Mouse (Mus musculus) C2C12 (cell line): ENCODE data around the gene Bysl. TPM values are rescaled to one million over a fixed set of nuclear protein-coding genes. Genes with fewer than 3 reads are reported as not detected.

Experiments used
- H3K27me3 ChIP-seq: one replicate; pipeline ENCODE4 v1.6.1; 2011; ENCODE audit not compliant: control insufficient read depth, insufficient read depth, insufficient read length
- H3K36me3 ChIP-seq: one replicate; pipeline ENCODE4 v1.6.1; 2011; ENCODE audit not compliant: control insufficient read depth, insufficient read depth
- H3K4me3 ChIP-seq: one replicate; pipeline ENCODE4 v1.5.1; 2011; ENCODE audit warnings: mild to moderate bottlenecking, control low read depth; ENCODE audit not compliant: poor library complexity, insufficient read depth, severe bottlenecking
- H3K79me2 ChIP-seq: one replicate; pipeline ENCODE4 v1.6.1; 2011; ENCODE audit not compliant: control insufficient read depth, insufficient read depth
- H3K79me3 ChIP-seq: one replicate; pipeline ENCODE4 v1.6.1; 2011; ENCODE audit warnings: low read depth, control low read depth
- H3ac ChIP-seq: one replicate; pipeline ENCODE3; 2011; ENCODE audit warnings: low read depth; ENCODE audit not compliant: control insufficient read depth, insufficient read length
- CEBPB ChIP-seq: IDR thresholded peaks from one replicate; pipeline ENCODE4 v1.6.1; 2011; ENCODE audit warnings: low read depth, mild to moderate bottlenecking, control low read depth, moderate library complexity
- CTCF ChIP-seq: IDR thresholded peaks from one replicate; pipeline ENCODE4 v1.5.1; 2011; ENCODE audit not compliant: control insufficient read depth, insufficient read depth, insufficient read length
- FOSL1 ChIP-seq: IDR thresholded peaks from one replicate; pipeline ENCODE4 v1.8.0; 2011; ENCODE audit warnings: mild to moderate bottlenecking, low read length; ENCODE audit not compliant: poor library complexity, insufficient read depth, severe bottlenecking
- MAX ChIP-seq: IDR thresholded peaks from one replicate; pipeline ENCODE4 v1.6.1; 2011; ENCODE audit warnings: mild to moderate bottlenecking, control low read depth
- MYOD1 ChIP-seq: IDR thresholded peaks from one replicate; pipeline ENCODE4 v1.6.1; 2011; ENCODE audit warnings: low read depth; ENCODE audit not compliant: control insufficient read depth, insufficient read length
- MYOG ChIP-seq: IDR thresholded peaks from one replicate; pipeline ENCODE4 v1.6.1; 2011; ENCODE audit not compliant: control insufficient read depth, insufficient read length; ENCODE audit errors: extremely low read depth
- USF1 ChIP-seq: IDR thresholded peaks from one replicate; pipeline ENCODE4 v1.6.1; 2011; ENCODE audit warnings: low read depth, mild to moderate bottlenecking, control low read depth, moderate library complexity
- polyA plus RNA-seq: library from polyadenylated mRNA; unstranded; fragments of >200 nt; fragmentation: generic; extraction: Trizol; gene quantifications from one replicate; pipeline ENCODE4 v1.2.1, GENCODE M21; 2012; ENCODE audit warnings: missing spikeins

Gene Bysl
- polyA plus RNA-seq, 1 experiment: 42.6 TPM

- no peak overlapping the region for H3ac ChIP-seq
- no peak overlapping the region for H3K4me3 ChIP-seq
- H3K27me3 ChIP-seq: no peaks in the 10 kb centered on the region
- H3K36me3 ChIP-seq: no peaks in the 10 kb centered on the region
- peaks cover 8% of the 10 kb centered on the region for H3K79me2 ChIP-seq
- TF ChIP-seq MAX: no peak
- TF ChIP-seq CTCF: no peak
- TF ChIP-seq FOSL1: no peak
- TF ChIP-seq MYOD1: no peak
- TF ChIP-seq CEBPB: no peak
- no peak for TF ChIP-seq MYOG
- no peak for TF ChIP-seq USF1
- peaks cover 1% of the 10 kb centered on the region for H3K79me3 ChIP-seq
These were observed 21.0 kb upstream of the Bysl start for GRCm38 (mm10) chr17:47632181-47632840.

- TF ChIP-seq CTCF: no peak
- TF ChIP-seq MAX: no peak
- TF ChIP-seq CEBPB: no peak
- no peak for TF ChIP-seq MYOD1
- no peak for TF ChIP-seq USF1
- no peak for TF ChIP-seq FOSL1
- TF ChIP-seq MYOG: no peak
- Histone ChIP-seq H3K79me3 (peaks cover 1% of the 10 kb centered on the region), H3K27me3 (no peaks in the 10 kb centered on the region), H3K4me3 (peak within 1 kb of the TSS; percentile 50), H3ac (peak within 1 kb of the TSS; percentile 56), H3K79me2 (peaks cover 8% of the 10 kb centered on the region), H3K36me3 (peaks cover 7% of the 10 kb centered on the region)
These were observed 19.4 kb upstream of the Bysl start, which contains the start of gene Usp49 for GRCm38 (mm10) chr17:47630678-47631065. TSS of gene Usp49 (plus strand) at chr17:47630690.

GRCm38 (mm10) chr17:47629717-47630677 lies 18.7 kb upstream of the Bysl start:
- Histone ChIP-seq H3K36me3 (peaks cover 13% of the 10 kb centered on the region), H3K79me2 (peaks cover 8% of the 10 kb centered on the region), H3K27me3 (no peaks in the 10 kb centered on the region), H3ac (peak overlapping the region; percentile 56), H3K79me3 (peaks cover 1% of the 10 kb centered on the region), H3K4me3 (peak overlapping the region; percentile 50)
- no peak for TF ChIP-seq MYOD1
- no peak for TF ChIP-seq MAX
- no peak for TF ChIP-seq CEBPB
- TF ChIP-seq CTCF: no peak
- TF ChIP-seq USF1: no peak

- Histone ChIP-seq H3K4me3 (peak overlapping the region; percentile 50), H3K27me3 (no peaks in the 10 kb centered on the region), H3K36me3 (peaks cover 19% of the 10 kb centered on the region), H3K79me2 (peaks cover 9% of the 10 kb centered on the region), H3K79me3 (peaks cover 1% of the 10 kb centered on the region), H3ac (peak overlapping the region; percentile 66)
- TF ChIP-seq FOSL1: no peak
- no peak for TF ChIP-seq MYOG
- peak; percentile 34 for TF ChIP-seq CEBPB
- TF ChIP-seq MAX: peak; percentile 69
- TF ChIP-seq CTCF: no peak
- peak; percentile 48 for TF ChIP-seq MYOD1
These were observed 17.8 kb upstream of the Bysl start for GRCm38 (mm10) chr17:47628851-47629676.

GRCm38 (mm10) chr17:47627791-47628190 lies 16.5 kb upstream of the Bysl start:
- TF ChIP-seq MYOG (no peak), USF1 (no peak), CEBPB (no peak)
- H3K4me3 ChIP-seq: no peak overlapping the region
- peaks cover 30% of the 10 kb centered on the region for H3K36me3 ChIP-seq
- peaks cover 22% of the 10 kb centered on the region for H3K79me2 ChIP-seq
- no peaks in the 10 kb centered on the region for H3K27me3 ChIP-seq
- no peak overlapping the region for H3ac ChIP-seq
- H3K79me3 ChIP-seq: peaks cover 1% of the 10 kb centered on the region
